Mouse (Mus musculus): ENCODE measurements around the gene Tbcc.

DNA sequence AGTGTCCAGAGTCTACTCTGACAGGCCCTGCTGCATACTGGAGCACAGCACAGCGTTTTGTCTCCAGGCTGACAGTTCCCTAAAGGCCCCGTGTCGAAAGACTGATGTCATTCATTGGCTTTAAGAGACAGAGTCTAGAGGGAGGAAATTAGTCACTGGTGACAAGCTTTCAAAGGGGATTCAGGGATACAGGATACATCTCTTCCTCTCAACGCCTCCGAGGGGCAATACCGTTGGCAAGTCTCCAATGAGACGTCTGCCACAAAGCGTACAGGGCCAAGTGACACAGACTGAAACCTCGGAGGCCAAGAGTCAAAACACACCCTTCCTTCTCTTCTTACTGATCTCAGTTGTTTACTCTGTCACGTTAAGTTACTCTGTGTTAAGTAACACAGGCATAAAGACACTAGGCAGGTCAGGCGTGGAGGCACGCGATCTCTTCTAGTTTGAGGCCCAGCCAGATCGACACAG lies 10.6 kb upstream of the Tbcc start:
- TF ChIP-seq CTCF (IDR thresholded peaks at IDR 0.05; ENCODE audit: borderline replicate concordance, insufficient read depth, low read depth, low read length) (no peak), POLR2A (IDR thresholded peaks at IDR 0.05; ENCODE audit: borderline replicate concordance, insufficient read depth, low read length) (no peak)

Measured in cerebellum, adult 2 months (tissue).